Mouse (Mus musculus) telencephalon, adult 2 months (tissue): ENCODE measurements around the gene Tgm4.

Experiments used
- DNase-seq: peaks from one replicate; pipeline ENCODE4 v3.0.0-alpha.2; 2011; ENCODE audit warnings: low read depth, low spot score

Tgm4 gene

GRCm38 (mm10) chr9:123107186-123107585 is 72.7 kb downstream of the Tgm4 start:
- no peak for DNase-seq

- DNase-seq, result no peak
Observed at GRCm38 (mm10) chr9:123109188-123109587, 74.7 kb downstream of the Tgm4 start.

- DNase-seq, result no peak
Observed at GRCm38 (mm10) chr9:123111751-123112221, 77.3 kb downstream of the Tgm4 start.

GRCm38 (mm10) chr9:123112805-123113521 is 78.4 kb downstream of the Tgm4 start, which contains the start of the genes Zdhhc3 and Exosc7:
Gene Zdhhc3 (minus strand): TSS chr9:123113205.
Gene Exosc7 (plus strand): TSS chr9:123113215.
- peak; percentile 72 for DNase-seq

GRCm38 (mm10) chr9:123113931-123114330 is 79.4 kb downstream of the Tgm4 start:
- DNase-seq, result no peak

GRCm38 (mm10) chr9:123115566-123115965 is 81.0 kb downstream of the Tgm4 start:
- no peak for DNase-seq
